Mouse (Mus musculus) right cerebral cortex, postnatal 4 days (tissue): ENCODE results near the gene Kcnj6.
A peak's percentile ranks its signal among the peaks of the same experiment; 100 is the strongest.

Source experiments
- DNase-seq: peaks from one replicate; pipeline ENCODE4 v3.0.0-alpha.2; 2022

Kcnj6 gene

DNA sequence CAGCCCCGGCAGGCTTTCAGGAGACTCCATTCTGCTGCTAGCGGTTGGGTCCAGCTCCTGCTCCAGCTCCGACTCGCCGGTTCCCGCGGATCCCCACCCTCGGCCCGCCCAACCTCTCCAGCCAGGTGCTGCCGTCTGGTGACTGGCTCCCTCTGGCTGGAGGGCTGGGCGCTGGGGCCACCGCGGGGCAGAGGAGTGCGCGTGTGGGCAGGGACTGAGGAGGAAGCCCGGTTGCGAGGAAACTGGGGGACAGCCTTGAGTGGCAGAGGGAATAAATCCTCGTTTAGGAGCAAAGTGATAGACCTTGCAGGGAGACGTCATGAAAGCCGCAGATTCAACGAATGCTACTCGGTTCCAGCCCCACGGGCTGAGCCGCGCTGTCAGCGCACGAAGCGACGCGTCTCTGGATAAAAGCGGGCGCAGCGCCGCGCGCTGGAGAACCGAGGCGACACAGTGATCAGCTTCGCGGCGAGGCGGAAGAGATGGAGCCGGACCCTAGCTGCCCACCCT, at the start of gene Kcnj6:
Gene Kcnj6 (minus strand): TSS at position 362 of the 510 bp plus-strand sequence.
- peak; percentile 86 for DNase-seq

DNA sequence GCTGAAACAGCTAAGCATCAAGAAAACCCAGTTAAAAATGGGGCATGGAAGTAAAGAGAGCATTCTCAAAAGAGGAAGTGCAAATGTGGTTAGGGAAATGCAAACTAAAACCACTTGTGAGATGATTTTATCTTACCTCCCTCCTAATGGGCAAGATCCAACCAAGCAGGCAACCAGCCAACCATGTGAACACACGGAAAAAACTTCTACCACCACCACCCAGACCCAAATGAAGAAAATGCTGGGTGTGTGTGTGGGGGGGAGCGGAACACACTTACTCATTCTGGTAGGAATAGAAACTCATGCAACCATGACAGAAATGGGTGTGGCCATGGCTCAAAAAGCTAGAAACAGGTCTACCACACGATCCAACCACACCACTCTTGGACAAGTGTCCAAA, 12.4 kb upstream of the Kcnj6 start:
- DNase-seq = no peak

DNA sequence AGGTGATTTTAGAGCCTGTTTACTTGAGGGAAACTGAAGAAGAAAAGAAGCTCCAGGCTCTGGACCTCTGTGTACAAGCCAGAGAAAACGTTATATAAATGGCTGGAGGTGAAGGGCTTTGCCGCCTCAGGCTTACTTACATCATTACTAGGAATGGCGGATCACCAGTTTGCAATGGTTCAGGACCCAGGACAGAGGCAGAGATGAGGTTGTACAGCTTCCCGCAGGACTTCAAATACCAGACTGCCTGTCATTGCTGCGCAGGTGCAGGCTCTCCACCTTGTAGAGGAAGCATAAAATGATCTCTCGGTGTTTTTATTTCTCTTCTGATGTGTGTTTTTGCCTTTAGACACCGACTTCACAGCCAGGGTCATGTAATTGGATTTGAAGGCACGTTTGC, 7.1 kb upstream of the Kcnj6 start:
- DNase-seq = no peak

DNA sequence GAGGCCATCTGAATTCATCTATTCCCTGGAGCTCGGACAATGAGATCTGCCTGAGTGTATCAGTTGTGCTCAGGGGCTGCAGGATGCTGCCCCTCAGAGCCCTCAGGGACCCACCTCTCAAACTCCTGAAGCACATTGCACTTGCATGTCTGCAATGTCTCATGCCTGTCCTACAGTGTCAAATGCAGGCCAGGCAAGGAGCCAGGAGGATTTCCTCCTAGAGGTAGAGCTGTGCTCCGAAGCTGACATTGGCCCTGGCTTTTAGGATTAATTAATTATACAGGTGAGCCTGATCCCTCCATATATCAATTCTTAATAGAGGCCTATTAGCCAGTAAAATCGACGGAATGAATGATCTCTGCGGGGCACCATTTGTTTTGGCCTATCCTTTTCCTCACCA, 2.0 kb upstream of the Kcnj6 start:
- no peak for DNase-seq

DNA sequence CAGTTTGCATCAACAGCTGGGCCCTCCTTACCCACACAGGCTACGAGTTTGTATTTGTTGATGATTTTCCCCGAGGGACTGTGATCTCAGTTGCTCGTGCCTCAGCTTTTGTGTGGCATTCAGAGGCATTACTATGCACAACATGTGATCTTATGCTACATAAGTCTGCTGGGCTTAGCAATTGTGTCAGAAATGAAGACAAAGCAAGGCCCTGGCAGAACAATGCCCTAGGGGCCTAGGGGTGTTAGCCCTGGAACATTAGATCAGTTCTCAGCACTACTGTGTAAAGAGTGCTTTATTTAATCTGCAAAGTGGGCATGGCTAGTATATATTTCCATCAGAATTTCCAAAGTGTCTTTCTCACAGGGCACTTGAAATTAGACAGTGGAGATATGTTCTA, 1.5 kb upstream of the Kcnj6 start:
- no peak for DNase-seq

DNA sequence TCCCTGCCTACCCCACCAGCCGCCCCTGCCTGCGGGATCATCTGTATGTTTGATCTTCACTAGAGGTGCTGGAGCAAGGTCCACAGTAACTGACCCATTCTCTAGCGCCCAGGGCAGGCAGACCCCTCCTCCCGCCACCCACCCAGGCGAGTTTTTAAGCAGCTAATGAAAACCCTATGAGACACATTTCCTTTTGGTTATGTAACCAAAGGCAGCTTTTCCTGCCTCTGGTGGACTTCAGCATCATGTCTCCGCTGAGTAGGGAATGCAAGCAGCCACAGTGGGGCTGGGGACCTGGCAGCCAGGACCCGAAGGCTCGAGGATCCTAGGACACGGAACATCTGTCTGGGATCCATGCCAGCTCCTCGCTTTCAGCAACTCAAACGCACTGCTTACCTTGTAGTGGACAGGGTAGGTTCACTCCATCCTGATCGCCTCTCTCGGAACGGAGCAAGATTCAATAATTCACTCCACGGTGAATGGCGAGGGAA, 665 bp downstream of the Kcnj6 start:
- DNase-seq = peak; percentile 44

DNA sequence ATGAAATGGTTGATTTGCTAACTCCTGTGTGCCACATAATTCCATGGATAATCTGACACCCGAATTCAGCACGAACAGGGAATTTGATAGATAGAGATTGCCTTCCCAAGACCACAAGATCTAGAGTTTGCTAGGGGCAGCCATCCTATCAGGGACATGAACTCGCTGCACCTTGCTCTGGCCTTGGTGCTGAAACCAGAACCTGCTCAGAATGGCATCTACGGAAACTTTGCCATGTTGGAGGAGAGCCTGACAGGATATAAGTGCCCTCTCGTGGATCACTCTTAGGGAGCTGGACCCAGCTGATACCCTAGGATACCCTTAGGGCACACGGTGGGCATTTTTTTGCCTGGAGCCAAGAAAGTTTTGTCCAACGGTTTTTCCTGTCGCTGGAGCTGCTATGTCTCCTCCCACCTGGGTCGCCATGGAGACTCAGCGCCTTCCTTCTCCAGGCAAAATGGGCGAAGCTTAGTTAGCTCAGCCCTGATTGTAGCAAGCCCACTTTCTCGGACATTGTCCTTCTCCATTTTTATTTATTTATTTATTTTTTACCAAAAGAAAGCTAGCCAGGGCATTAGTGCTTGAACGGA, 1.9 kb downstream of the Kcnj6 start:
- DNase-seq = peak; percentile 32

DNA sequence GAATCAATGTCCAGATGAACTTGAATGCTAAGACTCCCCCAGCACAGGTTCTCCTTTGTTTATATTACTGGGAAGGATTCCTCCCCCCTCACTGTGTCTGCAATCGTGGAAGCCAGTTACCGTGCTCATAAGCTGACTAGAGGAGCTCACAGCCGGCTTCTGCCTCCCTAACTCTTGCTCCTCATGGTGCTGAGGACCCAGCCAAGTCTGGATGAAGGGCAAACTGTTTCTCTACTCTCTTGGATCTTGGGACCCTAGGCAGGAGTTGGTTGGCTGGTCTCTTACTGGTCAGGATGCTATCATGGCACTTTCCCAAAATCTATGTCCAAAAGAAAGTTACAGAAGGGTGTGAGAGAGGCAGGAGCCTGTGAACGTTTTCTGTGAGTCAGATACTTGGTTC, 2.6 kb downstream of the Kcnj6 start:
- DNase-seq = no peak

DNA sequence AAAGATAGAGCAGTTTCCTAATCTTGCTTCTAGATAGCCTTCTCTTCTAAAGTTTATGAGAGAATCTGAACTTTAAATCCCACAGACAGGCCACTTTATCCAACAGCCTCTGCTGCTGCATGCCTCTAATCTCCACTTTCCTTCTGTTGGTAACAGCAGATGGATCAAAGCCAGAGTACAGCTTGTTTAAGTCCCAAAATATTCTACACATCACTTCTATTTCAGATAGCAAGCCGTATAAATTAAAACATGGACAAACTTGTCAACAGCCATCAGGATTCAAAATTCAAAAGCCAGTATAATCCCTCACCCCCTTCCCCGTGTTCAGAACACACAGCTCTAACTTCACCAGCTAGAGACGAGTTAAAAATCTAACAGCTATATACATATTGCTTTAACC, 3.4 kb downstream of the Kcnj6 start:
- no peak for DNase-seq

DNA sequence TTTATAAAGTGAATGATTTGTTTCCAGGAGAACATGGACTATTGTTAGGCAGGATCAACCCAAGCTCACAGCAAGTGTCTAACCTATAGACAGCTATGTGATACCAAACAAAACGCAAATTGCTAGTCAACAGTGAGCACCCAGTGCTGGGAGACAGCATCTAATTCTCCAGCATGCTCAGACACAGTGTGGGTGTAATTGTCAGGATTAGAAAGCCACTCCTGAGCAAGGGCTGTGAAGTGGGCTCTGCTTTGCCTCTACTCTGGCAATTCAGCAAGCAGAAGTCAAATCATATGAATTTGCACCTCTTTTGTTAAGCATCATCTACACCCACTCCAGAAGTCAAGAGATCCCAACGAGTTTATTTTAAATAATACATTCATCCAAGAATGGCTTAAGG, 7.4 kb downstream of the Kcnj6 start:
- no peak for DNase-seq

DNA sequence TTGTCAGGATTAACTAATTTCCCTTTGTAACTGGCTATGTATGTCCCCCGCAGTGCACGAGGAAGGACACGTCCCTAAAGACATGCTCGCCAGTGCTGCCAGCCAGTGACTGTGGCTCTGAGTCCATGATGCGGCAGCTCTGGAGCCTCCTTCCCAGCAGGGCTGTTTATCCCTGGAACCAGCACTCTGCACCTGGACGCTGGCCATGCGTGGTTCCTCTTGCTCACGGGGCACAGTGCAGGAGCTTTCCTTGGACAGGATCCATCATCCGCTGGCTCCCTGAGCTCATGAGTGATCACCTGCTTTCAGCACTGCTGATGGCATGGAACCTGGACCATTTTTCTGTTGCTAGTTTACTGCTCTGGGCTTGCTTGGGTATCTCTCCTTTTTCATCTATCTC, 10.8 kb downstream of the Kcnj6 start:
- DNase-seq = no peak

DNA sequence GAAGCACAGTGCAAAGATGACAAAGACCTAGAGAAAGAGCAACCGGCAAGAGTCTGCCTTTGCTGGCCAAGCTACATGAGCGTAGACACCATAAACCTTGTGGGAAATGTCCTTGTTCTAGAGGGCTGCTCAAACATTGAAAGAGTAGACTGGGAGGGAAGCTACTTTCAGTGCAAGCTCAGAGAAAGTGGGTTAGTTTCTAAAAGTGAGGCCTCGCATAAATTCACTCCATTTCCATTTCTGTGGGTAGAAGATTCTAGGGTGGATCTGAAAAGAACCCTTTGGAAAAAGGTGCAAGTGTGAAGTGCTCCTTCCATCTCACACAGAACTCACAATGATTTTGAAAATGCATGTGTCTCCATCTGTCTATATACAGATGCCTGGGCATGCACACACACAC, 13.2 kb downstream of the Kcnj6 start:
- no peak for DNase-seq

DNA sequence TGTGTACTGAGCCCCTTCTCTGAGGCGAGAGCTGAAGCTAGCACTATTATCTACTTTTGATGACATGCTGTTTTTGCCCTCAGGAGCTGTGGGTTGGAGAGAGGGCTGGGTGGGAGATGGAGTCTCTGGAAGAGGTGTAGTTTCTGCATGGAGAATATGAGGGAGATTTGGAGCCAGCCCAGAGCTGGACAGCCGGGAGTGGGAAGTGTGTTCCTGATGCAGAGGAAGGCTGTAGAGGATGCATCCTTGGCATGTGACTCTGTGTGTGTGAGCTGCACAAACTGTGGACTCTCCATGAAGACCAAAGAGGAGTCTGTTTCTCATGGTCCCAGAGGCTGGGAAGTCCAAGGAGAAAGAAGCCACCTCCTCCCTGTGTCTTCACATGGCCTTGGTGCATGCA, 17.1 kb downstream of the Kcnj6 start:
- DNase-seq = no peak

DNA sequence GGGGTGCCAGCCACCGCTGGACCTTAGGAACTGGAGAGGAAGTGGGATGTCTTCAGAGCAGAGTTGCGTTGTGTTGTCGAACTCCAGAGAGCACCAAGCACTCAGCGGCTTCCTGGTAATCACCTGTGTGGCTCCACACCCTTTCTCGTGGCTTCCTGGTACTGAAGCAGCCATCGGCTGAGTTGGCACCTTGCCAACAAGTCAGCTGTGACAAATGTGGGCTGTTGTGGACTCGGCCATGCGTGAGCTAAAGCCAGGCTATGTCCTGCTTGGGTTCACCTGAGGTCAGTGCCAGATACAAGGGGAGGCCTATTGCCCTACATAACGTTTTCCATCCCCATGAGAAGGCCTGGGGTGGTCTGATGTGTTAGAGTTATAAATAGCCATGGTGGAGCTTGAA, 18.0 kb downstream of the Kcnj6 start:
- DNase-seq = no peak

DNA sequence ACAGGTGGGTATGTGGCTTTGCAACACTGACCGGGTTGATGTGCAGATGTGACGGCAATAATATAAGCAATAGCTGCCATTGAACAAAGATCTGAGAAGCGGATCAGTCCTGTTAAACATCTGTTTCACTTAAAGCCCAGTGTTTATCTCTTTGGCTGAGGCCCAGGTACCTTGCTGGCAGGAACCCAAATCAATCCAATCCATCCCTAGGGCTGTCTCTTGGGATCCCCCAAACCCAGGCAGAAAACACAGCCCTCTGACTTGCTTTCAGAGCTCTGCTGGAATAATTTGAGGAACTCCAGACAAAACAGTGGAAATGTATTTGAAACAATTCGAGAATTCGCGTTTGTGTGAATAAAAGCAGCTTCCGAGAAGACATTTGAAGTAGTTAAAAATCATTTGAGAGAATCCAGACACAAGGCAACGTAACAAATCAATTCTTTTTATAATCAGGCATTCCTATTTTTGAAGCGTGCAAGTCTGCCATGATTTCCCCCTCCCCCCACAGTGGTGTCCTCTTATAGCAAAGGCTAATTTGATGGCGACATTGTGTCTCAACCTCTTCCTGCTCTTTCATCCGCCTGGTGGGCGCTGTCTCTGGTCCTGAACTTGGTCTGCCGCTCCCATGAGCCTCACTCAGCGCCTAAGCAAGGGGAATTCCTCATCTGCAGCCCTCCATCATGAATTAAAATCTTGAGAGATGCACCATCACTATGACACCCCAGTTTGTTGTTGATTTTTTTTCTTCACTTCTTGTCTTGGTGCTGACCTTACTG, 25.2 kb downstream of the Kcnj6 start:
- DNase-seq = no peak

DNA sequence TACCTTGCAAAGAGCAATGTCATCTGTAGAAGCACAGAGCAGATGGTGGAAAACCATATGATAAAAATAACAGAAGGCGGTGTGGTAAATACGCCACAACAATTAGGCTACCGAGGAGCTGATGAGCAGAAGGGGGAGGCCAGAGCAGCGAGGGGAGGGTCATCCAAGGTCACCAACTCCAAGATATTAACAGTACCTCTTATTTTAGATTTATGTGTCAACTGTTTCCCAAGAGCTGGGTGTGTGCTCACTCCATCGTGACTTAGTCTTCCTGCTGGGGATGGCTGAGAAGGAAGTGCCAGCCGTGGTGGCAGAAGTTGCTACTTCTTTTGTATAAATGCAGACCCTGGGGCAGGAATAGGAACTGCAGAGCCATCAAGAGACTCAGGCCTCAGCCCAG, 28.6 kb downstream of the Kcnj6 start:
- DNase-seq = no peak

DNA sequence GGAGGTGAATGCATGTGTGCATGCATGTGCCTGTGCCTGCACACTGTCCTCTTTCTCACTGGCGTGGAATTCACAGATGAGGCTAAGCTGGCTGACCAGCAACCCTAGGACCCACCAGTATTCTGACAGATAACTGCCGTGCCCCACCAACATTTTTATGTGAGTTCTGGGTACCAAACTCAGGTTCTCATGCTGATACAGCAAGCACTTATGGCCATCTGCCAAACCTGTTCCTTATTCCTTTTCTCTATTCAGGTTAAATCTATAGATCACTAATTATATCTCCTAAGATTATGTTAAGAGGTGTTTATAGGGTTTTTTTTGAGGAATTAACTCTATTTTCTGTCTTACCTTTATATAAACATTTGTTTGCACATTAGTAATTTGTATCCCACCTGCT, 29.0 kb downstream of the Kcnj6 start:
- DNase-seq = no peak

DNA sequence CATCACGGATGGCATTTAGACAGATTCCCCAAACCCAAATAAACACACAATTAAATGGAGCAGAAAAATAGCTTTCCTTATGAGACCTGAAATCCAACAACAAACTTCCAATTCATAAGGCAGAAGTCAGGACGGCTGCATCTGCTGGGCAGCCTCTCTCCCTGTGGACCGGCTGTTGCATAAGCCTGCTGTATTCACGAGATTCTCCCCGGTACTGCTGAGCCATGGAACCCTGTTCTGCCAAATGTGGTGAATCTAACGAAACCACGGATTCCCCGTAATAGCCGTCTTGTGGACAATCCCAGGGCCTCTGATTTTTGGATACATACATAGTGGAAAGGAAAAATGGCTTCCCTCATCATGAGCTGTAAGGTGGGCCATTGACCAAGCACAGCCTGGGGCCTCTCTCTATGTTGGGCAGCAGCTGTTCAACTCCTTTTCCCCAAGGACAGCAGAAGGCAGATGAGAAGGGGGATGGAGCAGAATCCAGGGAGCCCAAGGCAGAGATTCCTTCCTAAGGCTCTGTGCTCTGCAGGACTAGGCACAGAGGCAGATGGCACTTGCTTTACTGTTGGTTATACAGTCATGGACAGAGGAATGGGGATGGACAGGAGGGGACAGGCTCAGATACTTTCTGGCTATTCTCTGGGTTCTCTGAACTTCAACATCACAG, 40.2 kb downstream of the Kcnj6 start:
- no peak for DNase-seq

DNA sequence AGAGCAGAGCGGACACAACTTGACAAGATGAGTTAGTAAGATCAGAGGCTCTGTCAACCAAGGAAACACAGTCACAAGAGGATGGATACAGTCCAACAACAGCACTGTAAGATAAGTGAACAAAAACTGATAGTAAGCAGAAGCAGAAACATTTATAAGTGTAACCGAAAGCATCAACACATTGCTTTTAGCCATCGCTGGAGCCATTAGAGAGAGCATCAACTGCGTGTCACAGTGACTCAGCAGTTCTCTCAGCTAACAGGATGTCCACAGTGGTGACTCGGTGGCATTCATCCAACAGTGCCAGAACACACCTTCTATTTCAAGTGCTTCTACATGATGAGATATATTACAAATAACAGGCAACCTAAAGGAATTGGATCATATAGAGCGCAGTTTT, 41.1 kb downstream of the Kcnj6 start:
- no peak for DNase-seq

DNA sequence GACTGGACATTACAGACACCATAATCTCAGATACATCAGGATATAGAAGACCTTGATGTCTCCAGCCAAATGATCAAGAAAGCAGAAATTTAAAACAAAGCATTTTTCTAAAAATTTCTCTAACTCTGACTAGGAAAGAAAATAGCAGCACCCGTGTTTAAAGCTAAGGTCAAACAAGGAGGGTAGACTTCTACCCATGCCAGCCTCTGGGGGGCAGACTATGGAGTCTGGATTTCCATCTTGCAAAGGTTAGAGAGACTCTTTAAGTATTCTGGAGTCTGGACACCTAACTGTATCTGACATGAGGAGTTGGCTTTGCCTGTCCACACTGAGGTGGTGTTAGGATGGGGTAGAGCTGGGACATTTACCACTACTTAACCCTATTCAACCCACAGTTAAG, 44.2 kb downstream of the Kcnj6 start:
- no peak for DNase-seq

DNA sequence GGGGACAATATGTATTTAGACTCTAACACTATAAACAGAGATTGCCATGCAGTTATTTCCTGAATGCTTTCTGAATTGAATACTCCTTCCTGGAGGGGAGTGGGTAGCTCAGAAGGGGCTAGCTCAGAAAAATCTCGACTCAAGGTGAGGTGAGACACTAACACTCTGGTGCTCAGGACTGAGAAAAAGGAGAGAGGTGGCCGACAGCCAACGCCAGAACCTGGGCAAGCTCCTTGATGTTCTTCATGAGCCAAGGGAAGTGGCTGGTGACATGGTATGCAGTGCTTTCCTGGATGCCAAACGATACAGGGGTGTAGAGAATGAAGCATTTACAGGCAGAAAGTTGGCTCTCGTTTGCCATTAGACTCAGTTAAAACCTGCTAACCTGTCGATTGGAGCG, 48.3 kb downstream of the Kcnj6 start:
- no peak for DNase-seq

DNA sequence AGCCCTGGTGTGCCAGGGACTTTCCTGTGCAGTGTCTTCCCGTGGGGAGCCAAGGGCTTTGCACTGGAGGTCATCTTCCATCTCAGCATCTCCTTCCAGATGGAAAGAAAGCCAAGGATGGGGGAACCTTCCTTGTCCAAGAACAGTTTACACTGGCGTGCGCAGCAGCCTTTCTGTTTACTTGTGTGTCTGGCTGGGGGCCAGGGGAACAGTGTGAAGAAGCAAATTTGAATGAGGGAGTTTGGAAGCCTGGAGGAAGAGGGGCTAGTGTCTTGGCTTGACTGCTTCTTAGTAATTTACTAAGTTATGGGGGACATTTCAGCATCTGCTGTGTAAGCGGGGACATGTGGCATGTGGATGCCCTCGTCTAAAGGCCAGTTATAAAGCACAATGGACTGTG, 50.7 kb downstream of the Kcnj6 start:
- peak; percentile 26 for DNase-seq

DNA sequence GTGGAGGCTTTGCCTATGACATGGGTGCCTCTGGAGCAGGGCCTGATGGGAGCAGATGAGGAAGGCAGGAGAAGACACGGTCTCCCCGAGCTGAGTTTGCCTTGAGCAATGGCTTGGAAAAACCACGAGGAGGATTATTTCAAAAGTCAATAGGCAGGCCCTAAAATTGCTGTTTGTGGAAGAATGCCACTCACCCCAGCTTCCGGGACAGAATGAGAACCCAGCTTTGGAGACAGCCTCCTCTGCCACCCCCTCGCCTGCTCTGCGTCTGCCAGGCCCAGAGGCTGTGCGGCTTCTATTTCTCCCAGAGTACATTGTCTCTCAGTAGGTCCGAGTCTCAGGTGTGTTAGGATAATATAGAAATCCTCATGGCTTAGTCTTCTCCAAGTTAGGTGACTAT, 64.8 kb downstream of the Kcnj6 start:
- no peak for DNase-seq
